Mouse (Mus musculus) testis, adult 2 months (tissue): ENCODE data around the gene Kdm6a. TPM values are rescaled to one million over a fixed set of nuclear protein-coding genes. Genes with fewer than 3 reads are reported as not detected.

Source experiments
- H3K27ac ChIP-seq: fragments of 200-500 bp; 2 replicates; pipeline ENCODE4 v1.5.1; 2012; ENCODE audit warnings: low read depth, low read length; ENCODE audit not compliant: control insufficient read depth, insufficient read depth
- H3K27me3 ChIP-seq: fragments of 200-500 bp; 2 replicates; pipeline ENCODE4 v1.6.1; 2012; ENCODE audit warnings: mild to moderate bottlenecking, low read length, moderate library complexity; ENCODE audit not compliant: control insufficient read depth, insufficient read depth
- H3K36me3 ChIP-seq: fragments of 200-500 bp; 2 replicates; pipeline ENCODE4 v1.6.1; 2012; ENCODE audit warnings: mild to moderate bottlenecking, low read length; ENCODE audit not compliant: control insufficient read depth, insufficient read depth
- H3K4me1 ChIP-seq: fragments of 200-500 bp; 2 replicates; pipeline ENCODE4 v1.6.1; 2012; ENCODE audit warnings: low read length; ENCODE audit not compliant: control insufficient read depth, insufficient read depth
- H3K4me3 ChIP-seq: fragments of 200-500 bp; 2 replicates; pipeline ENCODE4 v1.5.1; 2012; ENCODE audit warnings: low read depth, mild to moderate bottlenecking, low read length, moderate library complexity, mixed read lengths; ENCODE audit not compliant: control insufficient read depth
- CTCF ChIP-seq: fragments of 200-500 bp; IDR thresholded peaks from 2 replicates; pipeline ENCODE4 v1.5.1; 2012; ENCODE audit warnings: low read depth, mild to moderate bottlenecking, inconsistent platforms, low read length, moderate library complexity; ENCODE audit not compliant: control insufficient read depth, insufficient read depth, insufficient replicate concordance
- POLR2A ChIP-seq: fragments of 200-500 bp; IDR thresholded peaks from 2 replicates; pipeline ENCODE4 v1.6.1; 2012; ENCODE audit warnings: low read depth, mild to moderate bottlenecking, inconsistent platforms, low read length, moderate library complexity; ENCODE audit not compliant: control insufficient read depth
- polyA plus RNA-seq: library from polyadenylated mRNA; depleted of rRNA; stranded (reverse); fragments of >200 nt; gene quantifications from 2 replicates; pipeline ENCODE4 v1.2.3, GENCODE M21; 2012; rRNA removed

Kdm6a gene
- 3.2 and 4.7 TPM in 2 replicates for polyA plus RNA-seq

GRCm38 (mm10) chrX:18162192-18162857 is at the start of gene Kdm6a:
TSS of gene Kdm6a (plus strand) at chrX:18162575.
- Histone ChIP-seq H3K4me1 (no peaks in the 10 kb centered on the region), H3K36me3 (no peaks in the 10 kb centered on the region)
- no peak for TF ChIP-seq CTCF
- peak; percentile 55; the same call in 1 of the 2 replicates for TF ChIP-seq POLR2A

GRCm38 (mm10) chrX:18145557-18145956 is 16.8 kb upstream of the Kdm6a start, which contains the start of gene Dusp21:
TSS of gene Dusp21 (plus strand) at chrX:18145857.
- Histone ChIP-seq H3K36me3 (no peaks in the 10 kb centered on the region), H3K4me1 (no peaks in the 10 kb centered on the region), H3K4me3 (peak within 1 kb of the TSS; percentile 82), H3K27me3 (no peaks in the 10 kb centered on the region), H3K27ac (peak within 1 kb of the TSS; percentile 62)
- TF ChIP-seq POLR2A (no peak), CTCF (no peak)

More at GRCm38 (mm10) chrX:18162192-18162857, at the start of gene Kdm6a:
- H3K27ac ChIP-seq, result peak within 1 kb of the TSS; percentile 86
- no peaks in the 10 kb centered on the region for H3K27me3 ChIP-seq
- H3K4me3 ChIP-seq, result peak within 1 kb of the TSS; percentile 89

GRCm38 (mm10) chrX:18160734-18161442 is 1.5 kb upstream of the Kdm6a start:
- no peak for TF ChIP-seq CTCF
- no peak for TF ChIP-seq POLR2A
- no peaks in the 10 kb centered on the region for H3K36me3 ChIP-seq
- no peak overlapping the region for H3K4me3 ChIP-seq
- no peak overlapping the region for H3K27ac ChIP-seq
- H3K27me3 ChIP-seq, result no peaks in the 10 kb centered on the region
- no peaks in the 10 kb centered on the region for H3K4me1 ChIP-seq

GRCm38 (mm10) chrX:18161796-18162191 is 581 bp upstream of the Kdm6a start:
- no peak for TF ChIP-seq CTCF
- TF ChIP-seq POLR2A, result no peak
- peak overlapping the region; percentile 86 for H3K27ac ChIP-seq
- no peaks in the 10 kb centered on the region for H3K36me3 ChIP-seq
- H3K4me3 ChIP-seq, result peak overlapping the region; percentile 89
- no peaks in the 10 kb centered on the region for H3K27me3 ChIP-seq
- H3K4me1 ChIP-seq, result no peaks in the 10 kb centered on the region

GRCm38 (mm10) chrX:18162861-18163731 is 721 bp downstream of the Kdm6a start:
- H3K27ac ChIP-seq, result peak overlapping the region; percentile 78
- TF ChIP-seq CTCF, result no peak
- no peak for TF ChIP-seq POLR2A
- H3K27me3 ChIP-seq, result no peaks in the 10 kb centered on the region
- peak overlapping the region; percentile 89 for H3K4me3 ChIP-seq
- no peaks in the 10 kb centered on the region for H3K36me3 ChIP-seq
- no peaks in the 10 kb centered on the region for H3K4me1 ChIP-seq

GRCm38 (mm10) chrX:18163917-18164624 is 1.7 kb downstream of the Kdm6a start:
- TF ChIP-seq CTCF, result no peak
- TF ChIP-seq POLR2A, result no peak
- Histone ChIP-seq H3K4me1 (no peaks in the 10 kb centered on the region), H3K27ac (peak overlapping the region; percentile 78), H3K27me3 (no peaks in the 10 kb centered on the region), H3K36me3 (no peaks in the 10 kb centered on the region), H3K4me3 (peak overlapping the region; percentile 89)
